20 mouse cellular contexts compared by ENCODE assay signal in the genomic region with DNA sequence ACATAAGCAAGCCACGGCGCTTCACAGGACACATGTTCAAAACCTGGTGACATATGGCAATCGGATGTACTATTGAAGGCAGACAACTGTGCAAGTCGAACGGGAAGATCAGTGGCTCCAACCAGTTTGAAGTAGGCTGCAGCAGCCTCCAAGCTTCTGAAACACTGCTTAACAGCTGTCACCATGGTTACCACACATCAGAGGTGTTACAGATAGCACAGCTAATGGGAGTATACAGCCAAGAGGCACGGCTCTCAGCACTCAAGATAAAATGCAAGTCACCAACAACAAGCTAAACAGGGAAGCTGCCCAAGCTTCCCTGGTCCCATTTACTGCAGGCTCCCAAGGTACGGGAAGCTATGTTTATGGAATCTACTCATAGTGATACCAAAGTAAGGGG. TPM values are rescaled to one million over a fixed set of nuclear protein-coding genes. Genes with fewer than 3 reads are reported as not detected.
DNase-seq lines count a peak whose midpoint lies in the region; ATAC-seq and TF ChIP-seq lines count a peak whose summit lies in the region.
"Had no signal": no experiment of that assay in that cellular context is flagged by ENCODE, and none has a peak within 500 bp of the region (broad histone marks: within the 10 kb centered on the region; RNA-seq: fewer than 3 reads in every experiment).

No protein-coding gene starts in this region.

- no peaks in the 10 kb centered on the region for H3K27me3 ChIP-seq in heart, embryonic 10.5 days (ENCODE audit: insufficient read depth, poor library complexity, severe bottlenecking)
- H3K27me3 ChIP-seq in hindbrain, postnatal 0 days (ENCODE audit: insufficient read depth, low read length), result no peaks in the 10 kb centered on the region
- no peaks in the 10 kb centered on the region for H3K27me3 ChIP-seq in hindbrain, embryonic 11.5 days (ENCODE audit: control insufficient read depth, insufficient read depth, low read length)
- H3K27me3 ChIP-seq: CH12.LX; lung, embryonic 15.5 days had no signal

- H3K36me3 ChIP-seq in heart, embryonic 10.5 days, result no peaks in the 10 kb centered on the region
- no peaks in the 10 kb centered on the region for H3K36me3 ChIP-seq in hindbrain, postnatal 0 days (ENCODE audit: insufficient read depth, low read length)
- H3K36me3 ChIP-seq in hindbrain, embryonic 11.5 days (ENCODE audit: control insufficient read depth, insufficient read depth, low read length), result no peaks in the 10 kb centered on the region
- H3K36me3 ChIP-seq: embryonic facial prominence, embryonic 10.5 days; lung, embryonic 15.5 days had no signal

- 0 out of 2 replicates have a peak, but pooled peaks cover 14% of the 10 kb centered on the region for H3K4me1 ChIP-seq in heart, embryonic 10.5 days
- no peaks in the 10 kb centered on the region for H3K4me1 ChIP-seq in hindbrain, postnatal 0 days (ENCODE audit: insufficient read depth, low read length)
- no peaks in the 10 kb centered on the region for H3K4me1 ChIP-seq in hindbrain, embryonic 11.5 days (replicated peaks; ENCODE audit: control insufficient read depth, insufficient read depth, low read length)
- H3K4me1 ChIP-seq: lung, embryonic 15.5 days had no signal

- no peaks in the 10 kb centered on the region for H3K9me3 ChIP-seq in heart, embryonic 10.5 days
- no peaks in the 10 kb centered on the region for H3K9me3 ChIP-seq in hindbrain, postnatal 0 days (ENCODE audit: low read length)
- no peaks in the 10 kb centered on the region for H3K9me3 ChIP-seq in hindbrain, embryonic 11.5 days (ENCODE audit: control insufficient read depth, low read length)
- H3K9me3 ChIP-seq: embryonic facial prominence, embryonic 10.5 days; lung, embryonic 15.5 days had no signal

- WGBS in heart, embryonic 10.5 days, result 47% methylated on average over 7 of the region's 7 CpGs
- WGBS in hindbrain, postnatal 0 days, result 75% methylated on average over 7 of the region's 7 CpGs
- 89% methylated on average over 7 of the region's 7 CpGs for WGBS in hindbrain, embryonic 11.5 days

- no peak for TF ChIP-seq POLR2A in brain, embryonic 14.5 days (IDR thresholded peaks at IDR 0.05; ENCODE audit: borderline replicate concordance, extremely low read depth, insufficient read depth, insufficient read length, poor library complexity, severe bottlenecking)

- no peak overlapping the region for H3K4me2 ChIP-seq in hindbrain, postnatal 0 days (ENCODE audit: low read depth, low read length)
- no peak overlapping the region for H3K4me2 ChIP-seq in hindbrain, embryonic 11.5 days (replicated peaks; ENCODE audit: low read depth, low read length)
- H3K4me2 ChIP-seq: liver, embryonic 11.5 days; lung, embryonic 15.5 days had no signal

- ATAC-seq in hindbrain, postnatal 0 days, result 0 out of 2 replicates have a peak, but pooled peaks have one; percentile 61
- no peak for ATAC-seq in hindbrain, embryonic 11.5 days (ENCODE audit: low FRiP score)

- no peak overlapping the region for H3K9ac ChIP-seq in hindbrain, postnatal 0 days (replicated peaks; ENCODE audit: low read length)
- no peak overlapping the region for H3K9ac ChIP-seq in hindbrain, embryonic 11.5 days (ENCODE audit: low read depth, low read length)
- H3K9ac ChIP-seq: lung, embryonic 15.5 days had no signal

- peak; percentile 80 for DNase-seq in heart, embryonic 10.5 days (ENCODE audit: low spot score)
- DNase-seq in heart, adult 9 months (ENCODE audit: low spot score in 2 of 2), result no peak
- DNase-seq in hindbrain, postnatal 0 days (ENCODE audit: low spot score), result peak; percentile 51
- DNase-seq in hindbrain, embryonic 11.5 days (ENCODE audit: low spot score), result no peak
- peak; percentile 82 for DNase-seq in brain, embryonic 14.5 days (ENCODE audit: low read depth)
- peak; percentile 11 for DNase-seq in heart, postnatal 4 days
- no peak for DNase-seq in thymus, postnatal 4 days
- DNase-seq in testis, postnatal 14 days (ENCODE audit: low spot score), result no peak
- DNase-seq: cerebellum, adult 8-10 months; kidney, adult 11 months; lung, postnatal 4 days had no signal

- no peak overlapping the region for H3K27ac ChIP-seq in heart, embryonic 10.5 days
- H3K27ac ChIP-seq in hindbrain, postnatal 0 days, result no peak overlapping the region
- H3K27ac ChIP-seq in hindbrain, embryonic 11.5 days (ENCODE audit: low read depth, low read length), result no peak overlapping the region
- H3K27ac ChIP-seq: embryonic facial prominence, embryonic 10.5 days; lung, embryonic 15.5 days; stomach, postnatal 0 days had no signal

- TF ChIP-seq CTCF in hindbrain, postnatal 0 days (IDR thresholded peaks at IDR 0.05; ENCODE audit: low read depth), result no peak
- TF ChIP-seq CTCF in brain, embryonic 14.5 days (IDR thresholded peaks at IDR 0.05; ENCODE audit: borderline replicate concordance, extremely low read depth, insufficient read depth, insufficient read length), result no peak

- no peak overlapping the region for H3K4me3 ChIP-seq in heart, embryonic 10.5 days
- no peak overlapping the region for H3K4me3 ChIP-seq in hindbrain, postnatal 0 days (ENCODE audit: low read length)
- no peak overlapping the region for H3K4me3 ChIP-seq in hindbrain, embryonic 11.5 days (ENCODE audit: low read depth, low read length)
- H3K4me3 ChIP-seq: embryonic facial prominence, embryonic 10.5 days; lung, embryonic 15.5 days had no signal

RNA-seq across cellular contexts. Expression of a gene that starts 46.6 kb away (rescaled TPM):
- polyA plus RNA-seq in heart, embryonic 10.5 days (2016; fragmentation: Nextera tagmentation; extraction: Ambion mirVana), result 0.10 and 0.16 TPM in 2 replicates
- total RNA-seq in hindbrain, postnatal 0 days (2014; rRNA removed), result not detected in 2 replicates
- polyA plus RNA-seq in hindbrain, postnatal 0 days (2015; fragmentation: Nextera tagmentation; extraction: Ambion mirVana), result not detected in 2 replicates
- polyA plus RNA-seq in hindbrain, embryonic 11.5 days (2014; fragmentation: Nextera tagmentation; extraction: Ambion mirVana), result 0.08 TPM in 1 of 2 replicates, not detected in the other
- polyA plus RNA-seq in brain, embryonic 14.5 days (2012; rRNA removed), result 0.12 and 0.15 TPM in 2 replicates
- not detected for total RNA-seq in heart, postnatal 4 days (2021)
- total RNA-seq: adrenal gland, postnatal 4 days; gastrocnemius, adult 8-10 months; MEL had no signal
- polyA plus RNA-seq: limb, embryonic 11.5 days; stomach, postnatal 0 days had no signal

Comparison
In these comparisons a context has a peak if more than half of its experiments do, and no peak if none do; other contexts are left out.
1. DNase-seq: peak in heart, embryonic 10.5 days (single experiment), hindbrain, postnatal 0 days (single experiment), brain, embryonic 14.5 days (single experiment) and heart, postnatal 4 days (single experiment); none in heart, adult 9 months (0 of 2), hindbrain, embryonic 11.5 days (single experiment), thymus, postnatal 4 days (single experiment) and testis, postnatal 14 days (single experiment).